Mouse (Mus musculus) testis, adult 2 months (tissue): Measurements from ENCODE around the gene Tgm7.

Source experiments
- CTCF ChIP-seq: fragments of 200-500 bp; IDR thresholded peaks from 2 replicates; pipeline ENCODE4 v1.5.1; 2012; ENCODE audit warnings: low read depth, mild to moderate bottlenecking, inconsistent platforms, low read length, moderate library complexity; ENCODE audit not compliant: control insufficient read depth, insufficient read depth, insufficient replicate concordance
- POLR2A ChIP-seq: fragments of 200-500 bp; IDR thresholded peaks from 2 replicates; pipeline ENCODE4 v1.6.1; 2012; ENCODE audit warnings: low read depth, mild to moderate bottlenecking, inconsistent platforms, low read length, moderate library complexity; ENCODE audit not compliant: control insufficient read depth

GRCm38 (mm10) chr2:121141216-121142035, 31.8 kb upstream of the Tgm7 start:
- TF ChIP-seq POLR2A (no peak), CTCF (no peak)
